Mouse (Mus musculus) mesoderm, embryonic 11.5 days (tissue): Measurements from ENCODE around the gene Col27a1.

ENCODE experiments used
- DNase-seq: peaks from one replicate; pipeline ENCODE4 v3.0.0-alpha.2; 2012; ENCODE audit warnings: low read depth, low spot score

The Col27a1 gene

DNA sequence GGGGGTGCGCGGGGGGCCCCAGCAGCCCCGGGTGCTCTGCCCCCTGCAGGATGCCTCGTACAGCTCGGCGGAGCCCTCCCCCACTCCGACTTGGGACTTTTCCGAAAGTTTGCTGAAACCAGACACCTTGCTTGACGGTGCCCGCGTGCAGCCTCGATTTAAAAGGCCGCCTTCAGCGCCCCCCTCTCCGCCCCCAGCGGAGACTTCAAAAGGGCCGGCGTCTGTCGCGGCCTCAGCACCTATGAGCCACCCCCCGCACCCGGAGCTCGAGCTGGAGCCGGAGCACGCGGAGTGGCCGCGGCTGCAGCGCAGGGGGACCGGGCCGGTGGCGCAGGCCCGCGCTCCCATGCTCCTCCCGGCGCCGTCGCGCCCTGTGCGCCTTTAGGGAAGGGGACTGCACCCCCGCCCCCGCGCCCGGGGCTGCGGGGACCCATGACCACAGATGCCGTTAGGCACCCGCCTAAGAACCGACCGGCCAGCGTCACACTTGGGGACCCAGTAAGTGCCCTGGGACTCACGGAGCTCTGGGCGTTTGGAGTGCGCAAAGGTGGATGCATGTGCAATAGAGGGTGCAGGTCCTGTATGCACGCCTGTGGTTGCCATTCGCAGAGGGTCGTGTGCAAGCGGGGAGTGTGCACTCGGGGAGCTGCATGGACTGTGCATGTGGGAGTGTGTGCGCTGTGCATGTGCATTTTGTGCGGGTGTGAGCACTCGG, at the start of gene Col27a1:
TSS of gene Col27a1 (plus strand) at position 98 of the 715 bp plus-strand sequence.
- DNase-seq: peak; percentile 77

DNA sequence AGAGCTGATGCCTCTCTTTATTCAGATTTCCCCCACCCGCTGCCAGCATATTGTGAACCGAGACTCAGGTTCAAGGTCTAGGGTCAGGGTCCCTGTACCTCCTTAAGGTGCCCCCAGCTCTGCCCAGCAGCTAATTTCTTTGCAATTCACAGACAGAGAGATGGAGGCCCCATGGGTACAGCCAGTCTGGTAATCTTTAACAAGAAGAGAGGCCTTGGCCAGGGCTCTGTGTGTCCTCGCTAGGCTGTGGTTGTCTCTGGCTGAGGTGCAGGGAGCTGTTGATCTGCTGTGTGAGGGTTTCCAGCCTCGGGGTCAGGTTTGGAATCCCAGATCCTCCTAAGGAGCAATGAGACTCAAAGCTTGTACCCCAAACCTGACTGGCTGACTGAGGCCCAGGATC, 48.2 kb upstream of the Col27a1 start:
- DNase-seq: no peak

DNA sequence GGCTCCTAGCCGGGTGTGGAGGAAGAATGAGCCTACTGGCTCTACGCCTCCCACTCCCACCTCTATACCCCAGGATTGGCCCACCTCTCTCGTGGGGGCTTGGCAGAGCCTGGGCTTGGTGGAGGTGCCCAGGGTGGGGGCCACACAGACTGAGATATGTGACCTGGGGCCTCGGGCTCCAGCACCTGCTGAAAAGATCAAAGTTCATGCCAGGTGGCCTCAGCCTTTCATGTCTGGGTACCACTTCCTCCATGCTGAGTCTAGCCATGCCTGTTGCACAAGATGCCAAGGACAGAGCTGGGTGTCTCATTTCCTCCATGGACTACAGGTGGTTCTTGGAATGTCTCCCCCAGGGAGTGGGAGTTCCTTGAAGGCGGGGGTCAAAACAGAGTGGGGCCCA, 47.5 kb upstream of the Col27a1 start:
- no peak for DNase-seq

DNA sequence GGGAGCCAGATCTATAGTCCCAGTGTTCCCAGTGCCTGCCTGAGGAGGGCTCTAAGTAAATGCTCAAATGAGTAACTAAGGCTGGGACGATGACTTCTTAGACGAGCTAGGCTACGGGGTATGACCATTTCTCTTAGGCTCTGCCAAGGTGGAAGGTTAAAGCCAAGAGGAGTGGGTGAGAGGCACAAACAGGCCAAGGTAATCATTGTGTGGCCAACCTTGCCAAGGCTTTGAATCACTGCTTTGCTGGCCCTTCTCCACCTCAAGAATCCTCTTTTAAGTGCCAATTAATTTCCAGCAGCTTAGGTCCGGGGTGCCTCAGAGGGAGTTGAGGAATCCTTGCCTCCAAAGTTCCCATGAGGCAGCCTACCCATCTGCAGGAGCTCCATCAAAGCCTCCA, 43.7 kb upstream of the Col27a1 start:
- DNase-seq: no peak

DNA sequence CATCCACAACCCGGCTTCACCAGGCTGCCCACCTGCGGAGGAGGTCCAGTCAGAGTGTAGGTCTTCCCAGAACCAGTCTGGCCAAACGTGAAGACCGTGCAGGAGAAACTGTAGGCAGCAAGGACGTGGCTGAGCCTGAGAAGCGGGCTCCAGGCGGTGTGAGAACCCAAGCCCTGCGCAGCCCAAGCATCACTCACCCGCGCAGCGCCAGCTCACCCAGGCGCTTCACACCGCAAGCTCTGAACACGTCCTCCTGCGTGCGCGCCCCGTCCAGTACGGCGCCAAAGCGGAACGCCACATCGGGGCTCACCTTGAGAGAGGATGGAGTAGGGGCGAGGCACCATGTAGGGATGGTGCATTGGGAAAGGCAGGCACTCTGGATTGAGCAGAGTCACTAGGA, 42.7 kb upstream of the Col27a1 start:
- no peak for DNase-seq

DNA sequence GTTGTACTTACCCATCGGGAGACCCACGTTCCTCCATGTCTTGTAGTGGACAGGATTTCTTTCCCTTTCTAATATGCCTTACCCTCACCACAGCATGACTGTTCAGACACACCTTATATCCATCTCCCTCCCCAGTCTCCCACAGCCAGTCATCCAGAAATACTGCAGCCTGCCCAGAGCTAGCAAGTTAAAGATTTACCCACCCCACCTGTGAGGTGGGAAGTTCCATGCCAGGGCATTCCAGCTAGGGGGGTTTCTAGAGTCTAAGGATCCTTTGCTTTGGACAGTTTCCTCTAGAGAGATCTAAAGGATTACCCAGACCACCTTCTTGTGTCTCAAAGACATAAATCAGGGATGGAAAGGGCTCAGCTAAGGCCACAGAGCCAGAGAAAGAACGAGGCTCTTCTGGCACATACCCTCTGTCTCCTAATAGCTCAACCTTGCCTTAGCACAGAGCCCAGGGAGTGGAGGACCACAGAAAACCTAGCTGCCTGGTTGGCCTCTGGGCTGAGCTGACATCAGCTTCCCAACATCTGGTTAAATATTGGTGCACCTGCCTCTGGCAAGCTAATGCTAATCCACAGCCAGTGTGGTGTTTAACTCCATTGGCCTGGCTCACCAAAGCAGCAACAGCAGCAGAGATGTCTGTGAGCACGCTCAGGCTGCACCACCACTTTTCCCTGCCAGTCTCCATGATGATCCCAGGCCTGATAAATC, 41.7 kb upstream of the Col27a1 start, which contains the start of gene Kif12:
TSS of gene Kif12 (minus strand) at position 163 of the 717 bp plus-strand sequence.
- no peak for DNase-seq

DNA sequence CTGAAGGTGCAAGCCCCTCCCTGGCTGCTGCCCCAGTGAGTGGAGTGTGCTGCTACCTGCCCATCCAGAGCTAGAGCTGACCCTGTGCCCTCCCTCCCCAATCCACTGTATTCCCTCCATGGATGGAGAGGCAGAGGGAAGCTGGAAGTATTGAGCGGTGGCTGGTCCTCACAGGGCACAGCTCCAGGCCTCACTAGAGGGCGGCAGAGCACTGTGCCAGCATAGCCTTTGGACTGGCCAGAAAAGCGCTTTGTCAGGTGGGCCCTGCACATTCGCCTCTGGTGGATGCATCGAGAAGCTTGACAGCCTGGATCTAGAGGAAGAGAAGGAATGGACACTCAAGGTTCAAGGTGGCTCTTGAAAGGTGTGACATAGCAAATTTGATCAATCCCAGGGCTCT, 32.2 kb upstream of the Col27a1 start:
- peak; percentile 65 for DNase-seq

DNA sequence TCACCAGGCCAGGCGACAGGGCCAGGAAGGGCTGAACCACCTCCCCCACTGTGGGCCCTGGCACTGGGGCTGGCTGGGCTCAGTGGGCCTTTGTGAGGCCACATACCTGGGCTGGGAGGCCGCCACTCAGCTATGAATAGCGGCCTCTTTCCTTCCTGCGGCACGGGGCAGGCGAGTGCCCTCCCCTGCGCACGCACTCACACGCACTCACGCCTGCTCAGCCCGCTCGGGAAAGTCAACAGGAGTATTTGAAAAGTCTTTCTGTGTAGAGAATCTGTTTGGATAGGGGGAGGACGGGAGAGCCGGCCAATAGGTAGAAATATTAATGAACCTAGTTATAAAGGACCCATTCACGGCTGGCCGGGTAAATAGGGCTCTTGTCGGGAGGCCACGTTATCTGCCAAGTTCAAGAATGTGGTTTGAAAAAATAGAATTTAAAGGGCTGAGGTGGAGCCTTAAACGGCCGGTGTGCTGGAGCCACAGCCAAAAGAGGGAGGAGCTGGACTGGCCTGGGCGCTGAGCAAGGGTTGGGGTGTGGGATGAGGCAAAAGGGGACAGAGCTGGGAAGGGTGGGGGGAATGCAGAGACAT, 27.4 kb upstream of the Col27a1 start:
- DNase-seq: peak; percentile 37

DNA sequence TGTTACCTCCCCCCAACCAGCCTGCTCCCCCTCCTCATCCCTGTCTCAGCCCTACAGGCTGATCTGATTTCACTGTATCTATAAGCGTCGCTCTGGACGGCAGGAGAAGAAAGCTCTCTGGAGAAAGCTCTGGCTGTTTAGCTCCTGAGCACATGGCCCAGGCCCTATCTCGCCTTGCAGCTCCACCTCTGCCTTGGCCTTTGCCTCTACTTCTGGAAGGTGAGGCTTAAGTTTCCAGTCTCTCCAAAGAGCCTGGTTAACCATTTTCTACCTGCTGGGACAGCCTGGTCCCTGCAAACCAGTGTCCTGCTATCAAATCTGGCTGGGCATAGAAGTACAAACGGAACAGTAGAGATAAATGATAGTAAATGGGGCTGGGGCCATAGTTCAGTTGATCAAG, 22.2 kb upstream of the Col27a1 start:
- no peak for DNase-seq

DNA sequence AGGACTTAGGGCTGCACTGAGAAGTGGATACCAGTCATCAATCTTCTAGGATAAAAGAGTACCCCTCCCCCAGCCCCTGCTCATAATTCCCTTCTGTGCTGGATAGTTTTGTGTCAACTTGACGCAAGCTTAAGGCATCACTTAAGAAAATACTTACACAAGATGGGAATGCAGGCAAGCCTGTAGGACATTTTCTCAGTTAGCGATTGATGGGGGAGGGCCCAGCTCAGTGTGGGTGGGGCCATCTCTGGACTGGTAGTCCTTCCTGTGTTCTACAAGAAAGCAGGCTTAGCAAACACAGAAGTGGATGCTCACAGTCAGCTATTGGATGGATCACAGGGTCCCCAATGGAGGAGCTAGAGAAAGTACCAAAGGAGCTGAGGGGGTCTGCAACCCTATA, 19.4 kb upstream of the Col27a1 start:
- no peak for DNase-seq

DNA sequence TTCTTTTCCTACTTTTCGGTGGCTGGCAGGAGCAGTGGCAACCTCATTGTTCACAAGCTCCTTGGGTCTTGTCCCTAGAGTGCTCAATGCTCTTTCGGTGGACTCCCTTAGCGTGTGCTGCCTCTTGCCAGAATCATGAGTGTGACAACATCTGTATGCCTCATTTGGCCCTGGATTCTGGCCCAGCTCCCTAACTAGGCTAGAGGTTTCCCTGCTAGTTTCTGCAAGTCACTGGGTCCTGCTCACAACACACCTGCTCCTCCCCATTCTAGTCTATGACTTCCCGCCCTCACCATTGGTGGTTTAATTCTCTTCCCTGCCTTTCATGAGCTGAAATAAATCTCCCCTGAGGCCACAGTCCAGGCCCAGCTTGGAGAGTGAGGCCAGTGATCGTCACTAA, 14.4 kb upstream of the Col27a1 start:
- no peak for DNase-seq

DNA sequence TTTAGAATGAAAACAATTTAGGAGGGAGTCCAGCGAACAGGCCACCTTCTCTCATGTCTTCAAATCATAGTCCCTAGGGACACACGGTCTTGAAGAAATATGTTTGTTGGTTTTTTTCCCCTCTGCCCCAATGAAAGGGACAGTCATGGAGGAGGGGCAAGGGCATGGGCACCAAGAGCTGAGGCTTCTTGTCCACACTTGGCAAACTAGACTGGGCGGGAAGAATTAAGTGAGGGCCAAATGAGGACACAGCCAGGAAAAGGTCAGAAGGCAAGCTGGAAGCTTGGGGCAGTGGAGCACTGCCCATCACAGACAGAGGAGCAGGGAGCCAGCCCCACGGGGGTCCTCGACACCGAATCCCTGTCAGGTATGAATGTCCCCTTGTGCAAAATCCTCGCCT, 9.9 kb upstream of the Col27a1 start:
- DNase-seq: no peak

DNA sequence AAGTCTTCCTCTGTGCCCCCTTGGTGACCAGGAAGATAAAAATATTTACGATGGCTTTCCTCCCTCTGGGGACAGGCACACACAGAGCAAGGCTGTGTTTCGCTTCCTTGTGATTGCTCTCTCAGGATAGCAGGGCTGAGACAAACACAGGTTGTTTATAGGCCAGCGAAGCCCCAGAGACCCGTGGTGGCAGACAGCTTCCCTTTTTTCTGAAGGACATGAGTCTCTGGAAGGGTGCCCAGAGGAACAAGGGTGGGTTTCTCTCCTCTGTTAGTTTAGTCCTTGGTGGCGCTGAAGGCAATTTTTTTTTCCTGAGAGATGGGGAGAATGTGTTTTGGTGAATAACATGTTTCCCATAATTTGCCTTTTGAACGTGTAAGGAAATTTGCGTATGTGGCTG, 8.2 kb upstream of the Col27a1 start:
- DNase-seq: no peak

DNA sequence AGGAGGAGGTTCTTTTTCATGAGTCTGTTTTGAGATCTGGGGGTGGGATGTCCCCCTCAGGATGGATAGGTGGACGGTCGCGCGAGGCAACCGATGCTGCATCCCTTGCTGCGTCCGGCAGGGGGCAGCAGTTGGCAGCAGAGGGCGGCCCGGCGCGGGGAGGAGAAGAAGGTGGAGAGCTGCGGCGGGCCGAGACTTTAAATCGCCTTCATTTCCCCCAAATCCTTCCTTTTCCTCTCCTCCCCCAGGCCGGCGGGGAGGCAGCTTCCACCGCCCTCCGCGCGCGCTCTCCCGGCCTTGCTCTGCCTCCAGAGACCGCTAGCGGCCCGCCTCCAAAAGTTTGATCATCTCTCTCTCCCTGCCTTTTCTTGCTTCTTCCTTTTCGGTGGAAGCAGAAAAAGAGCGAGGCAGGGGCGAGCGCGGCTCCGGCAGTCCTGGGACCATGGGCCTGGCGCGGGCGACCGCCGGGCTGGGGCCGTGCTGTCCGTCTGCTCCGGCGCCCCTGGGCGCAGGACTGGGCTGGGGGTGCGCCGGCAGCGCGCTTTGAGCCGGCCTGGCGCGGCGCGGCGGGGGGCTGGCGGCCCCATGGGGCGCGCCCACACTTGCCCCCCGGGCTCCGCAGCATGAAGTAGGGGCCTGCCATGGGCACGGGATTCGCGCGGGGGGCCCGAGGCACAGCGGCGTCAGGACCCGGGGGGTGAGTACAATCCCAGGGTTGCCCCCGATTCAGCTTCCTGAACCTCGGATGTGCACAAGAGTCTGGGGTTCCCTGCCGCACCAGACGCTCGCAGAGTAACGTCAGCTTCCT, 1.6 kb downstream of the Col27a1 start:
- peak; percentile 83 for DNase-seq

DNA sequence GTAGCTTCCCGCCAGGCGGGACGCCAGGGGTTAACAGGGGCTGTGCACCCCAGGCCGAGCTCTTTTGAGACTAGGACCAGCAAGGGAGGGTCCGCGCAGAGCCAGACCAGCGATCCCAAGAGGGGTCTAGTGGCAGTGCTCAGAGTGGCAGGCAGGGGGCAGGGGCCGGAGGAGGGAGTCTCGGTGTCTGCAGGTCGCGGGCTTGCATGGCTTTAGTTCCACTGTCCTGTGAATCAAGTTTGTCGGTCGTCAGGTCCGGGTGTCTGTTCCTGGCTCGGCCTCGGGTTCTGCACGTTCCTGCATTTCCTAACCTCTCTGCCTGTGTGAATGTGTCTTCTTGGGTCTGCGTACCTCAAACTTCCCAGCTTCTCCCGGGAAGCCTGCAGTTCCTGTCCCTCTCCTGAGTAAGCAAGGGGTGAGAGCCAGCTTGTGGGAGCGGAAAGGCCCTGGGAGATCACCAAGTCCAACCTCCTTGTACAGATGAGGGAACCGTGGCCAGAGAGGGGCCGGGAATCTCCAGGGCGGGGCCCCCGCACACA, 2.3 kb downstream of the Col27a1 start:
- peak; percentile 73 for DNase-seq

DNA sequence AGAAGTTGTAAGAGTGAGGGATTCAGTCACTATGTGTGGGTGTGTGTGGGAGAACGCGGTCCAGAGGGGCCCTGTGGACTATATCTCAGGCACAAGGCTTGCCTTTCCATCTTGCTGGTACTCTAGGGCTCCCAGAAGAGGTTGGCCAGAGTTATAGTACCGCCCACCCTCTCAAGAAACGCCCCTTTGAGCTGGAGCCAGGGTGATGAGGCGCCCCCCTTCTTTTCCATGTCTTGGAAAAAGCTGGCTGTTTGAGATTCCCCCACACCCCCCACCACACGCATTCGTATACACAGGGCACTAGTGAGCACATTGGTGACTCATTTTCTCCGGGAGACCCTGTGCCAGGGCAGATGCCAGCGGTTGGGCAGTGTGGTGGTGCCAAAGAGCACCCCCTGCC, 2.8 kb downstream of the Col27a1 start:
- DNase-seq: peak; percentile 10

DNA sequence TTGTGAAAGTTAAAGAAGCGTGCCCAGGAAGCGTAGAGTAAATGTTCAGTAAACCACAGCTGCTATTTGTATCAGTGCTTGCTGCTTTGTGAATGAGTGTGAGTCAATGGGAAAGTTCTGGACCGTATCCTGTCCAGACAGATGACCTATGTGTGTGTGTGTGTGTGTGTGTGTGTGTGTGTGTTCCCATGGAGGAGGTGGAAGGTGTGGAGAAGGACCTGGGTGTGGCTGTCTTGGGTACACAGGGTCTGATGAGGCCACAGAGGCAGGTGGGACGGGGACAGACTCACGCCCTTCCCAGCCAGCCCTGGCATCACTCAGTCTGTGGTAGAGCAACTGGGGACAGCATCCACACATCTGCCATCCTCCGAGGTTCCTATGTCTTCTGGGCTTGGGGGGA, 3.7 kb downstream of the Col27a1 start:
- DNase-seq: no peak

DNA sequence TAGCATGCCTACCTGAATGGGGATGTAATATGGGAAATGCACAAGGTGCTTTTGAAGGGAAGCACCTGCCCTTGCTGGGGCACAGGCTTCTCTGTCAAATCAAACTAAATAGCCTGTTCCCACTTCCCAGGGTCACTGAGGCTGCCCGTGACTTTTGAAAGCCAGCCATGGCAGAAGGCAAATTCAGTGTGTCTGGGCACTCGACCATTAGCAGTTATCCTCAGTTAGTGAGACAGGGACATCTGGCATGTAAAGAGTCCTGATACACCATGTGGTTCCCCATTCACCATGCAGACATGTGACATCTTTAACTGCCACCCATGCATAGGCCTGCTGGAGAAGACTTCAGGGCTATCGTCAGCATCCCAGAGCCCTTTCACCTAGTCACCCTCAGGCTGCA, 5.3 kb downstream of the Col27a1 start:
- DNase-seq: no peak

DNA sequence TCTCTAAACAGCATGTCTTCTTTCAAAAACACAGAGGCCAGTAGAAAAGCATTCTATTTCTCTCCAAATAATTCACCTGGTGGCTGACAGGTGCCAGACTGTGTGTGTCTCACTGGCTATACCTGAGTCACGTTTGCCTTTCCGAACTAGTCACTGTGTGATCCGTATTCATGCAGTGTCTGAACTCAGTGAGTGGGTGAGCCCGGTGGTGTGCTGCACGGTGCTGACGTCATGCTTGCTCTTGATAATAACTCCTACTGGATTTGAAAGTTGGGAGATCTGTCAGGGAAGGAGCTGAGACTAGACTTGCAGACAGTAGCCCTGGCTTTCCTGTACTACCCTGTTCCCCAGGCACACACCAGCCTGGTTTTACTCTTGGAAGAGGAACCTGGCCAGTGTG, 5.8 kb downstream of the Col27a1 start:
- no peak for DNase-seq

DNA sequence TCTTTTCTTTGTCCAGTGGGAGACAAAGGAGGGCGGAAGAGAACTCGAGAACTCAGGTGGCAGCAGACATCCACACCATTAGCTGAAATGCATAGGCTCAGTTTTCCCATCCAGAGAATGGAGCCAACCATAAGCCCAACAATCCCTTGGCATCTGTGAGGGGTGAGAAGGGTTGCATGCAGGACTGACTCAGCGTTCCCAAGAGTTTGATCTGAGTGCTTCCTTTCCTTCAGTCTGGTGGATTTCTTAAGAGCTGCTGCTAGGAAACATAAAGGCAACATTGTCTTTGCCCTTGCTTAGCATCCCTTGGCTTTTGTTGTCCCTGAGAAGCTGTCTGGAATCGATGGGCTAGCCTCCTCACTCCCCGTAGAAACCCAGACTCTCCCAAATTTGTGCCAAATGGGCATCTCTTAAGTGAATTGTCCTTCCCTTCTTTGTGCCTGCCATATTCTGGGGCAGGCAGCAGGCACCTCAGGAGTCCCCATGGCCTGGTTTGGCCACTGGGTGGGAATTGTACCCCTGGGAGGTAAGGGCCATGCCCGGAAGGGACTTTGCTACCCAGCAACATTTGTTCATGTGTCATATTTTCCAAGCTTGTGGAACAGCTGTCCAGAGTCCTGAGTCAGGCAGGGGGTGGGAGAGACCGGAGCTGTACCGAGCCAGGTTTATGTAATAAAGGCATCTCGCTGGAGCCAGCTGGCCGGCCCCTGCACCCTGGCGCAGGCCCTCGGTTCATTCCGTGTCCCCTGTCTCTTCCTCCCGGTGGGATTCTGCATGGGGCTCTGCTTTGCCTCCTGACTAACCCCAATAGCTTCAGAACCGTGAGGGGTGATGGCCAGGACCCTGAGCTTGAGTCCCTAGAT, 7.5 kb downstream of the Col27a1 start:
- no peak for DNase-seq

DNA sequence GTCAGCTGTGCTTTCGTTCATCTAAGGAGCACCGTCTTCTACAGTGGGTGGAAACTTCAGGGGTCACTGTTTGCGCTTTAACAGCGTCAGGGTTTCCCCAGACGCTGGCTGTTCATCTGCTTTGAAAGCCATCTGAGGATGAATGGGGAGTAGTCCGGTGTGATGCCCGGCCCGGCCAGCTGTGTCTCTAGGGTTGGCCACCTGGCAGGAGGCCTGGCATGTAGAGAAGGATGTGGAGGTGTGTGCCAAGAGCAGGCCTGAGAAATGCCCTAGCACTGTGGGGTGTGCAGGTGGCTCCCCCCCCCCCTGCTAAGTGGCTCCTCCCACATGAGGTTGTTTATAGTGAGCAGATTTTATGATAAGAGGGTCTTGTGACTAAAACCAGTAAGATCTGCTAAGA, 8.4 kb downstream of the Col27a1 start:
- no peak for DNase-seq
